Mouse (Mus musculus) spleen, embryonic (tissue): ENCODE data around the gene Kcnk3.

Source experiments
- CTCF ChIA-PET: fragments of 350-600 bp; sonication (Branson Sonifier 250); formaldehyde crosslinking; loops from one replicate; lab custom pipeline; 2022; lab: Charles Lee

Kcnk3 gene

GRCm38 (mm10) chr5:30587681-30588300 lies at the start of gene Kcnk3:
TSS of gene Kcnk3 (plus strand) at chr5:30588170.
- CTCF ChIA-PET, result no interaction called here

DNA sequence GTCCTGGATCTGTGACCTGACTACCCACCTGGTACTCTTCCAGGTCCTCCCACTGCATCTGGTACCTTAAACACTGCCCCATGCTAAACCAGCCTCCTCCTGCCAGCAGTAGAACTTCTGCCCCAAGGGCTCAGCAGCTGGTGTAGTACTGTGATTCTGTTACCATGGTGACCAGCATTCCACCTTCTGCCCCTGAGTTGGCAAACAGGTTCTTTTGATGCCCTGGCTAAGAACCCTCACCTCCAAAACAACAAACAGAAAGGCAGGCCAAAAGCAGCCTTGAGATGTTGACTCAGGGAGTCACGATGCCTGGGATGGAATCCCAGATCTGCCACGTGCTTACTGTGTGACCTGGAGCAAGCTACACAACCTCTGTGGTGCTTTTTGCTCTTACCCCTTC lies 42.3 kb upstream of the Kcnk3 start, which contains the start of gene Cib4:
Gene Cib4 (minus strand): TSS at position 139 of the 400 bp plus-strand sequence.
- CTCF ChIA-PET, result no interaction called here

GRCm38 (mm10) chr5:30548681-30549080 lies 39.3 kb upstream of the Kcnk3 start:
- CTCF ChIA-PET, result no interaction called here

- CTCF ChIA-PET, result interaction anchor here (0.6 kb wide), 1 partner anchor 514 kb away, joined by 12 read pairs; no protein-coding TSS in a partner anchor
Measured at GRCm38 (mm10) chr5:30550334-30551021, 37.5 kb upstream of the Kcnk3 start.

DNA sequence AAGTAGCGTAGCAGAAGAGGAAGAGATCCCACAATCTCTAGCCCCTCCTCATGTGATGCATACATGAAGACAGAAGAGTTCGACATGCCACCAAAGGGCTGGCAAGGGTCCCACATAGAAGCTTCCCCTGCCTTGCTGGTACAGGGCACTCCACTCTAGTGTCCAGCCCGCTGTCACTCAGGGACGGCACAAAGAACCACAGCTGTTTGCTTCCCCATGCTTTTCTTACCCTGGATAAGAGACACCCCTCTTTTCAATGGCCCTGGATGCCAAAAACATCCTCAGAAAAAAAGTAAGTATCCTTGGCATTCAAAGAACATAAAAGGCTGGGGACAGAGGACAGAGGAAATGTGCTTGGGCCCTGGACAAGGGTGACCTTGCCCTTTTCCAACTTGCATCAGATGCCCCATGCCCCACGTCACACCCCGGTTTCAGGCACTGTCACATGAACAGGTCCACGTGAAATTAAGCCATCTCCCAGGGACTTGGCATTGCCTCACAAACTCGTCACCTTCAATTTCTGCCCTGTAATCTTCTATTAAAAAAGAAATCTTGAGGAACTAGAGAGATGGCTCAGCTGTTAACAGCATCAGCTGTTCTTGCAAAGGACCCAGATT lies 36.8 kb upstream of the Kcnk3 start:
- CTCF ChIA-PET, result no interaction called here

DNA sequence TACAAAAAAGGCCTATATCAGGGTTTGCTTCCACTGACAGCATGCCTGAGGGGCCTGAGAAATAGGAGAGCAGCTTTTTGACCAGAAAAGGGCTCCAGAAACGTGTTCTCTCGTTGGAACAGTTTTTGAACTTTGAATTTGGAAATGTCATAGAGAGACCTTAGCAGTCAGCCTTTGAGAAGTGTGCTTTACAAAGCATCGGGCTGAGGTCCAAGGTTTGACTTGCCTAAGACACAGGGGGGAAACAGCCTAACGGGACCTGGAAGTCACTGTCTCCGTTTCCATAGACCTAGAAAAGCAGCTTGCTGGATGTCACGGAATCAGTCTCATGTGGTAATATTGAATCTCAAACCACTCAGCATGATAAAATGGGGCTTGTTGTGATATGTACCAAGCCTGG lies 36.0 kb upstream of the Kcnk3 start:
- CTCF ChIA-PET, result no interaction called here

DNA sequence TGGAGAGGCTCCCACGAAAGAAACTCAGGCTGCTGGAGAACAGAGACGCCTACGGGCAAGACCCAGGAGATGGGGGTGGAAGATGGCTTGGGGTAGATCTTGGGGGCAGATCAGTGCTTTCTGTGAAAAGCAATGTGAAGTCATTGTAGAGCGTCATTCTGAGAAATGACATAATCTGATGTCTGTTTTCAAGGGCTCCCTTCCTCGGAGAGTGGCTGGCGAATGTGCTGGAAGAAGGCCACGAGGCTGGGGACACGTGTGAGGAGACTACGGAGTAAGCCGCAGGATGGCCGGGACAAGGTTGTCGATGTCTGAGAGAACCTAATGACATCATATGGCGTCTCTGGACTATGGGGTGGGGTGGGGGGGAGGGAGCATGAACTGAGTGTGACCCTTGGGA lies 34.0 kb upstream of the Kcnk3 start:
- CTCF ChIA-PET, result no interaction called here

- CTCF ChIA-PET, result no interaction called here
Measured at GRCm38 (mm10) chr5:30554981-30555380, 33.0 kb upstream of the Kcnk3 start.

GRCm38 (mm10) chr5:30556284-30556683 lies 31.7 kb upstream of the Kcnk3 start:
- CTCF ChIA-PET, result no interaction called here

- CTCF ChIA-PET, result no interaction called here
Measured at GRCm38 (mm10) chr5:30559421-30559820, 28.5 kb upstream of the Kcnk3 start.

- CTCF ChIA-PET, result no interaction called here
Measured at GRCm38 (mm10) chr5:30559986-30560493, 27.9 kb upstream of the Kcnk3 start.

DNA sequence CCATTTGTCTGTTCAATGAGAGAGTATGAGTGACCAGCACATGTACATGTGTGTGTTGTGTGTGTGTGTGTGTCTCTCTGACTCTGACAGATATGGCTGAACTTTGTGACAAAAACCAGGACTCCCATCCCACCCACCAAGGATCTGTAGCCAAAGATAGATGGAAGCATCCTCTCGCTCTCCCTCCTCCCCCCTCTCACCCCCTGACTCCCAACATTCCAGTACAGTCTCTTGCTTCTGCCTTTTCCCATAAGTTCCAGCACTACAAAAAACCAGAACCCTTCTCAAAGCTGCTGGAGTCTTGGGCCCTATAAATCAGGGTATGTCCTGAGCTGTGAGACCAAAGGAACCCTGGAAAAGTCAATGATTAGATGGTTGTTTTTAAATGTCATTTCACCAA lies 19.5 kb upstream of the Kcnk3 start:
- CTCF ChIA-PET, result no interaction called here

GRCm38 (mm10) chr5:30571820-30572219 lies 16.1 kb upstream of the Kcnk3 start:
- CTCF ChIA-PET, result no interaction called here

DNA sequence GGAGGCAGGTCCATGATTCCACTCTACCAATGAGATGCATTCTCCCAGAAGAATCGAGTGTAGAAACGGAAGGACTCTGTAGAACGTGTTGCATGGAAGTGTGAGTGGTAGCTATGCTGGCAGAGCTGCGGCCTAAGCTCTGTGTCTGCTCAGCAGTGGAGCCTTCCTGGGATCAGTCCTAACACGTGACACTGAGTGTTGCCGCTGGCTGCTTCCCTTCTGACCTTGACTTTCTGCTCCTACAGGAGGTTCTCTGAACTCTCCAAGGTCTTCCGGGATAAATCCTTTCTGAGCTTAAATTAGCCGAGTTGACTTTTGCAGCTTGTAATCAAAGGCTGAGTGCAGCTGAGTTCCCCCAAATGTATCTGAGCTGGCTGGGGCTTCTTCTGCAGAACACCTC lies 13.6 kb upstream of the Kcnk3 start:
- CTCF ChIA-PET, result no interaction called here

- CTCF ChIA-PET, result no interaction called here
Measured at GRCm38 (mm10) chr5:30576233-30576632, 11.7 kb upstream of the Kcnk3 start.

DNA sequence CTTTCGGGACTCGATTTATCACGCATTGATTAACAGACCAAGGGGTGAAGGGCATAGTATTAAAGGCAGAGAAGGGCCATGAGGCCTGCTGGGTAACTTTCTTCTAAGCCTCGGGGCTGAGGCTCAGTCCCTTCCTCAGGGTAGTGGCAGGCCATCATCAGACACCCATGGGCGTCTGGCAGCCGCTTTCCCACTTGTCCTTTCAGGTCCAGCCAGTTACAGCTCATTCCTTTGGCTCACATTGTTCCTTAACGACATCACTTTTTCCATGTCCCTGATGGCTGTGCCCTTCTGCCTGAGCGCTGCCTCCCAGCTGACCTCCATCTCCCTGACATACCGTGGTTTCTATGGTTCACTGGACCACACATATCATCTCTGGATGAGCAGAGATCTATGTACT lies 10.7 kb upstream of the Kcnk3 start:
- CTCF ChIA-PET, result no interaction called here

DNA sequence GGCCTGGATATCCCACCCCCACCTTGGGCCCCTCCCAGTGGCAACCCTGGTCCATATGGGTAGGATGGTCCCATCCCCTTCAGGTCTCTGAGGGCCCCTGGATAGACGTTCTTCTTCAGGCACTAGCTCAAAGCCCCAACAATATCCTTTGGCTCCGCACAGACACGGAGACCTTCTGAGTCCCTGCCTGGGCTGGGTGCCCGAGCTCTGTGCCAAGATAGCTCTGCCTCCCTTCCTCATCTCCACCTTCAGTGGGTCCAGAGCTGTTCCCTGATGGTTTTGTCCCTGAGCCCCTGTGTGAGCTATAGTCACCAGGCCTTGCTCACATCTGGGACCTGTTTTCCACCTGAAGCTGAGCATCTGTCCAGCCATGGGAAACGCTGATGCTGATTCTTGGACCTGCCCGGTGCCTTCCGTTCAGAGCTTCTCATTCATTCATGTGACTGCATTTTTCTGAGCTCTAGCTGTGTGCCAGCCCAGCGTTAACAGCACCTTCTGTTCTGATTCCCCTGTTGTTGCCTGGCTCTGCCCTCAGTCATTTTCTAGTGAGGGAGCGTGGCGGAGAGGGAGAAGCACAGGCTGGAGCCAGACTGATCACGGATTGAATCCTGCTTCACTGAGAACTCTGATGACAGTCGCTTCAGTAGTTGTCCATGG lies 10.2 kb upstream of the Kcnk3 start:
- CTCF ChIA-PET, result no interaction called here

GRCm38 (mm10) chr5:30578445-30579080 lies 9.4 kb upstream of the Kcnk3 start:
- CTCF ChIA-PET, result no interaction called here

DNA sequence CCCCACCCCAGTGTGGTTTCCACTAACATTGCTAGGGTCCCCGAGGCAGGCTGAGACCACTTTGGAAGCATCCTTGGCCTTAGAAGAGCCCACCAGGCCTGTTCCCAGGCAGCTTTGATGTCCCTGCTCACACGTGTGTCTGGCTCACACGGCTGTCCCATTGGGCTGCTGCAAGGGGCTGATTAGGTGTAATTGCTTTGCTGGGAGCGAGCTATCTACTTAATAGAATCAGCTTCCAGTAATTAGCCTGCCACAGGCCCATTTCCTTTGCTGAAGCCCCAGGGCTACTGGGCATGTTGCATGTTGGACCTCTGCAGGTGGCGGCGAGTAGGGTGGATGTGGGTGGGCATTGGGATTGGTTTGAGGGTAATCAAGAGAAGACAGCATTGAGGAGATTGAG lies 7.2 kb upstream of the Kcnk3 start:
- CTCF ChIA-PET, result no interaction called here

GRCm38 (mm10) chr5:30582017-30582416 lies 6.0 kb upstream of the Kcnk3 start:
- CTCF ChIA-PET, result no interaction called here

DNA sequence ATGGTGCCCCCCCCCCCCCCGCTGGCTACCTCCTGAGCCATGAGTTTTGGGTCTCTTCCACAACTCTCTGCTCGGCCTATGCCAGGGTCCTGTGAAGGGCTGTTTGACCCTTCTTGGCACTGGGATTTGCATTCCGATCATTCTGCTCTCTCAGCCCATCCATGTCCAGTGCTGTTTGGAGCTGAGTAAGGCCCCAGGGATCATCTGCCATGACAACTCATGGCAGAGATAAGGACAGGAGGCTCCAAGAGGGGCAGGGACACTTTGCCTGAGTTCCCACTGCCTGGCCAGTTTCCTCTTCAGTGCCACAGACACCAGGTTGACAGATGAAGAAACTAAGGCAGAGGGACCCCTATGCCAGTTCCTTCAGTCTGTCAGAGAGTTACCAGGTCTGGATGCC lies 1.4 kb upstream of the Kcnk3 start:
- CTCF ChIA-PET, result no interaction called here

GRCm38 (mm10) chr5:30587101-30587500 lies 869 bp upstream of the Kcnk3 start:
- CTCF ChIA-PET, result no interaction called here
